Mouse (Mus musculus) CH12.LX (cell line): Measurements from ENCODE around the gene Atp5g1. TPM values are rescaled to one million over a fixed set of nuclear protein-coding genes. Genes with fewer than 3 reads are reported as not detected.
"Not testable (repeated sequence)": the region's sequence is repeated elsewhere in the genome, so short reads cannot be mapped to it uniquely, and the experiment has no call there.

ENCODE experiments used
- DNase-seq: peaks from one replicate; pipeline ENCODE4 v3.0.0-alpha.2; 2013; ENCODE audit errors: extremely low read depth
- H3K27ac ChIP-seq: 2 replicates; pipeline ENCODE4 v1.5.1; 2012; ENCODE audit warnings: low read depth, mild to moderate bottlenecking, control low read depth, moderate library complexity; ENCODE audit not compliant: insufficient read depth
- H3K27me3 ChIP-seq: replicated peaks from 2 replicates; pipeline ENCODE3; 2012; ENCODE audit warnings: inconsistent platforms
- H3K36me3 ChIP-seq, 2 experiments: replicated peaks in 1 of 2; 2 replicates each; pipeline versions ENCODE3 to v1.6.1; 2012; ENCODE audit warnings: inconsistent platforms in 1 of 2, low read length in 1 of 2, mild to moderate bottlenecking in 1 of 2, mixed read lengths in 1 of 2, moderate library complexity in 1 of 2; ENCODE audit not compliant: control insufficient read depth in 1 of 2, insufficient read depth in 1 of 2
- H3K4me1 ChIP-seq, 2 experiments: 2 replicates each; pipeline ENCODE4 v1.6.1; 2012; ENCODE audit warnings: inconsistent platforms in 1 of 2, moderate library complexity in 1 of 2; ENCODE audit not compliant: insufficient read depth in 2 of 2, control insufficient read depth in 1 of 2
- H3K4me2 ChIP-seq: 2 replicates; pipeline ENCODE4 v1.6.1; 2012; ENCODE audit warnings: low read depth, mild to moderate bottlenecking, control low read depth; ENCODE audit not compliant: poor library complexity, insufficient read depth, severe bottlenecking
- H3K4me3 ChIP-seq, 3 experiments: fragments of 150-350 bp in 1 of 3; sonication (generic) in 1 of 3; replicated peaks in 1 of 3; 2 replicates each; pipeline versions ENCODE3 to v1.5.1; 2011 to 2012; ENCODE audit warnings: low read depth in 2 of 3, low read length in 2 of 3, mild to moderate bottlenecking in 2 of 3, moderate library complexity in 2 of 3, control low read depth in 1 of 3, improper control_type of control experiment in 1 of 3, inconsistent platforms in 1 of 3, mixed read lengths in 1 of 3; ENCODE audit not compliant: poor library complexity in 1 of 3
- H3K79me2 ChIP-seq: replicated peaks from 2 replicates; pipeline ENCODE4 v1.6.1; 2012; ENCODE audit warnings: mild to moderate bottlenecking, moderate library complexity; ENCODE audit not compliant: control insufficient read depth, poor library complexity, insufficient read depth, severe bottlenecking; ENCODE audit errors: extremely low read depth
- H3K9ac ChIP-seq: 2 replicates; pipeline ENCODE4 v1.6.1; 2012; ENCODE audit warnings: low read depth, mild to moderate bottlenecking, control low read depth, moderate library complexity; ENCODE audit not compliant: insufficient read depth
- H3K9me3 ChIP-seq: replicated peaks from 2 replicates; pipeline ENCODE3; 2012; ENCODE audit warnings: low read length, inconsistent platforms, mixed read lengths
- BHLHE40 ChIP-seq: IDR thresholded peaks from 2 replicates; pipeline ENCODE4 v1.6.1; 2011; ENCODE audit warnings: mild to moderate bottlenecking, low read depth, low read length, improper control_type of control experiment
- CHD1 ChIP-seq: IDR thresholded peaks from 2 replicates; pipeline ENCODE4 v1.6.1; 2012; ENCODE audit warnings: low read depth, low read length, improper control_type of control experiment, inconsistent platforms
- CHD2 ChIP-seq: IDR thresholded peaks from 2 replicates; pipeline ENCODE4 v1.6.1; 2011; ENCODE audit warnings: low read length, improper control_type of control experiment
- CTCF ChIP-seq, 2 experiments: IDR thresholded peaks in 1 of 2; conservative IDR thresholded peaks in 1 of 2; 2 replicates each; pipeline ENCODE4 v1.5.1; 2011 to 2012; ENCODE audit warnings: low read depth in 2 of 2, low read length in 2 of 2, improper control_type of control experiment in 1 of 2, inconsistent platforms in 1 of 2, mild to moderate bottlenecking in 1 of 2, moderate library complexity in 1 of 2
- ELF1 ChIP-seq: IDR thresholded peaks from 2 replicates; pipeline ENCODE4 v1.6.1; 2014; ENCODE audit warnings: low read depth, mild to moderate bottlenecking, inconsistent platforms, low read length, improper control_type of control experiment
- GABPA ChIP-seq: IDR thresholded peaks from 2 replicates; pipeline ENCODE4 v1.6.1; 2012; ENCODE audit warnings: low read depth, low read length, improper control_type of control experiment, inconsistent platforms; ENCODE audit not compliant: insufficient replicate concordance
- HCFC1 ChIP-seq: IDR thresholded peaks from 2 replicates; pipeline ENCODE4 v1.6.1; 2012; ENCODE audit warnings: low read depth, mild to moderate bottlenecking, inconsistent platforms, low read length, improper control_type of control experiment
- KAT2A ChIP-seq: IDR thresholded peaks from 2 replicates; pipeline ENCODE4 v1.6.1; 2012; ENCODE audit warnings: low read length, improper control_type of control experiment, inconsistent platforms; ENCODE audit not compliant: insufficient replicate concordance
- MAFK ChIP-seq: IDR thresholded peaks from 2 replicates; pipeline ENCODE4 v1.6.1; 2011; ENCODE audit warnings: low read length, improper control_type of control experiment; ENCODE audit not compliant: insufficient replicate concordance
- MEF2A ChIP-seq: IDR thresholded peaks from 2 replicates; pipeline ENCODE4 v1.6.1; 2014; ENCODE audit warnings: low read depth, mild to moderate bottlenecking, inconsistent platforms, low read length, improper control_type of control experiment, borderline replicate concordance
- MXI1 ChIP-seq: IDR thresholded peaks from 2 replicates; pipeline ENCODE4 v1.6.1; 2011; ENCODE audit warnings: mild to moderate bottlenecking, low read depth, low read length, improper control_type of control experiment
- NRF1 ChIP-seq: IDR thresholded peaks from 2 replicates; pipeline ENCODE4 v1.6.1; 2014; ENCODE audit warnings: low read depth, mild to moderate bottlenecking, inconsistent platforms, low read length, improper control_type of control experiment, moderate library complexity
- PAX5 ChIP-seq: IDR thresholded peaks from 2 replicates; pipeline ENCODE4 v1.6.1; 2012; ENCODE audit warnings: low read length, inconsistent platforms, mixed read lengths
- POLR2A ChIP-seq: IDR thresholded peaks from 2 replicates; pipeline ENCODE4 v1.6.1; 2011; ENCODE audit warnings: low read depth, mild to moderate bottlenecking, improper control_type of control experiment, low read length
- SIN3A ChIP-seq: IDR thresholded peaks from 2 replicates; pipeline ENCODE4 v1.6.1; 2012; ENCODE audit warnings: low read length, improper control_type of control experiment, inconsistent platforms
- SMC3 ChIP-seq: IDR thresholded peaks from 2 replicates; pipeline ENCODE4 v1.6.1; 2011; ENCODE audit warnings: low read depth, low read length, improper control_type of control experiment
- TBP ChIP-seq: conservative IDR thresholded peaks from 2 replicates; pipeline ENCODE4 v1.6.1; 2011; ENCODE audit warnings: low read depth, low read length, improper control_type of control experiment
- UBTF ChIP-seq: IDR thresholded peaks from 2 replicates; pipeline ENCODE4 v1.6.1; 2012; ENCODE audit warnings: low read depth, mild to moderate bottlenecking, inconsistent platforms, low read length, improper control_type of control experiment, moderate library complexity
- ZC3H11A ChIP-seq: IDR thresholded peaks from 2 replicates; pipeline ENCODE4 v1.6.1; 2012; ENCODE audit warnings: low read depth, mild to moderate bottlenecking, inconsistent platforms, low read length, improper control_type of control experiment
- ZMIZ1 ChIP-seq: IDR thresholded peaks from 2 replicates; pipeline ENCODE4 v1.6.1; 2012; ENCODE audit warnings: low read depth, mild to moderate bottlenecking, inconsistent platforms, low read length, improper control_type of control experiment
- dilution Hi-C: fragments of 300-500 bp; cut with MboI; formaldehyde crosslinking; loops from 2 replicates; pipeline ENCODE4 v1.14.3; 2020; ENCODE audit warnings: low sequenced_read_pairs; ENCODE audit not compliant: extremely low pct_unique_long_range_greater_than_20kb, extremely low pct_ligation_motif_present
- in situ Hi-C: fragments of 300-500 bp; cut with MboI; formaldehyde crosslinking; loops from 3 replicates; pipeline ENCODE4 v1.14.3; 2019; ENCODE audit warnings: low sequenced_read_pairs, low pct_ligation_motif_present, low pct_unique_long_range_greater_than_20kb, mixed read lengths
- polyA plus RNA-seq: library from polyadenylated mRNA; unstranded; fragments of >175 nt; gene quantifications from 2 replicates; pipeline ENCODE4 v1.2.1, GENCODE M21; 2012; ENCODE audit warnings: low read depth; ENCODE audit not compliant: insufficient read length
- total RNA-seq, 2 experiments: library from RNA; depleted of rRNA; stranded (reverse); fragments of 300-350 nt in 1 of 2; fragments of >200 nt in 1 of 2; gene quantifications; 2 replicates each; pipeline ENCODE4 v1.2.3; 2012 to 2014

Atp5g1 gene
- total and polyA plus RNA-seq, 3 experiments, result 778 to 969 (median 851) TPM

- Histone ChIP-seq H3K9me3 (no peaks in the 10 kb centered on the region), H3K36me3 (no peaks in the 10 kb centered on the region), H3K9ac (no peak overlapping the region), H3K79me2 (no peaks in the 10 kb centered on the region), H3K27ac (no peak overlapping the region), H3K4me1 (peaks cover 0 to 8% of the 10 kb centered on the region in 2 experiments; a peak in 2 of 4 replicates), H3K4me2 (no peak overlapping the region), H3K4me3 (no peak overlapping the region), H3K27me3 (peaks cover 72% of the 10 kb centered on the region)
- dilution Hi-C loops, result no loop called here
- no peak for TF ChIP-seq TBP
- no peak for TF ChIP-seq CHD1
- no peak for TF ChIP-seq MAFK
- TF ChIP-seq NRF1, result no peak
- no peak for TF ChIP-seq CHD2
- TF ChIP-seq HCFC1, result no peak
- no peak for TF ChIP-seq CTCF (conservative IDR thresholded peaks at IDR 0.05 in 1 of 2, IDR thresholded peaks at IDR 0.05 in 1 of 2; ENCODE audit: low read depth in 2 of 2, low read length in 2 of 2)
- TF ChIP-seq KAT2A, result no peak
- TF ChIP-seq ZC3H11A, result no peak
- TF ChIP-seq ZMIZ1, result no peak
- TF ChIP-seq BHLHE40, result no peak
- TF ChIP-seq GABPA, result no peak
- TF ChIP-seq SIN3A, result no peak
- TF ChIP-seq SMC3, result no peak
- TF ChIP-seq ELF1, result no peak
- no peak for TF ChIP-seq UBTF
- TF ChIP-seq PAX5, result no peak
- TF ChIP-seq POLR2A, result no peak
- TF ChIP-seq MEF2A, result no peak
- no peak for TF ChIP-seq MXI1
- in situ Hi-C loops, result no loop called here
- no peak for DNase-seq
Observed at GRCm38 (mm10) chr11:96119401-96119800, 43.9 kb upstream of the Atp5g1 start.

GRCm38 (mm10) chr11:96116925-96117324, 41.5 kb upstream of the Atp5g1 start:
- DNase-seq, H3K27ac ChIP-seq, H3K79me2 ChIP-seq, in situ Hi-C loops, H3K4me1 ChIP-seq, H3K4me3 ChIP-seq, H3K9me3 ChIP-seq, dilution Hi-C loops, H3K4me2 ChIP-seq, H3K9ac ChIP-seq, H3K36me3 ChIP-seq: not testable (repeated sequence)
- H3K27me3 ChIP-seq, result peaks cover 70% of the 10 kb centered on the region
